Mouse (Mus musculus) stomach, embryonic 14.5 days (tissue): ENCODE measurements around the gene Birc2. TPM values are rescaled to one million over a fixed set of nuclear protein-coding genes. Genes with fewer than 3 reads are reported as not detected.

Experiments used
- microRNA-seq: library from miRNA; unstranded; fragments of <30 nt; microRNA quantifications from one replicate; pipeline ENCODE4, GENCODE M21; 2016
- polyA plus RNA-seq: library from polyadenylated mRNA; unstranded; fragments of >200 nt; fragmentation: Nextera tagmentation; extraction: Ambion mirVana; gene quantifications from 2 replicates; pipeline ENCODE4 v1.2.1, GENCODE M21; 2014

Birc2 gene
- polyA plus RNA-seq, 1 experiment from 2014 or later, result 50.3 TPM

Small RNAs within 50 kb of the gene (microRNA-seq; reads per million reads assigned to microRNA genes)
- gene Mir5618, result 4.2 reads per million, percentile 10 among the genes with 10 or more reads in this experiment

Other genes starting within 250 kb of the Birc2 start
- gene Mmp20, start 208.8 kb downstream of the Birc2 start, polyA plus RNA-seq, result 0.12 and 0.13 TPM in 2 replicates
- gene Mmp7, start 145.0 kb downstream of the Birc2 start, polyA plus RNA-seq, result 0.46 and 0.73 TPM in 2 replicates
- gene Tmem123, start 73.0 kb downstream of the Birc2 start, polyA plus RNA-seq, result 148 and 155 TPM in 2 replicates
- 7.7 and 8.4 TPM in 2 replicates for gene Birc3, start 36.1 kb upstream of the Birc2 start, polyA plus RNA-seq
- 35.1 and 36.2 TPM in 2 replicates for gene Yap1, start 167.5 kb upstream of the Birc2 start, polyA plus RNA-seq
- 12.0 and 13.8 TPM in 2 replicates for gene Cfap300, start 205.8 kb upstream of the Birc2 start, polyA plus RNA-seq